Mouse (Mus musculus) regulatory T cell (primary cell): ENCODE results near the gene Pik3cd.

Experiments
- in situ Hi-C: fragments of 300-600 bp; cut with MboI, MseI; formaldehyde crosslinking; loops from one replicate; pipeline ENCODE4 v1.15.1; 2025; ENCODE audit warnings: high pct_unique_total_duplicates

The Pik3cd gene

GRCm38 (mm10) chr4:149724916-149725470, 22.6 kb upstream of the Pik3cd start:
- in situ Hi-C loops = no loop called here

GRCm38 (mm10) chr4:149723855-149724731, 21.7 kb upstream of the Pik3cd start:
- in situ Hi-C loops = no loop called here

GRCm38 (mm10) chr4:149723021-149723390, 20.6 kb upstream of the Pik3cd start:
- in situ Hi-C loops = no loop called here

- in situ Hi-C loops = no loop called here
Observed at GRCm38 (mm10) chr4:149722104-149723020, 20.0 kb upstream of the Pik3cd start.

- in situ Hi-C loops = no loop called here
Observed at GRCm38 (mm10) chr4:149721163-149721562, 18.8 kb upstream of the Pik3cd start.

GRCm38 (mm10) chr4:149719686-149720085, 17.3 kb upstream of the Pik3cd start:
- in situ Hi-C loops = no loop called here

GRCm38 (mm10) chr4:149714542-149714941, 12.2 kb upstream of the Pik3cd start:
- in situ Hi-C loops = no loop called here

- in situ Hi-C loops = no loop called here
Observed at GRCm38 (mm10) chr4:149711955-149712354, 9.6 kb upstream of the Pik3cd start.

GRCm38 (mm10) chr4:149711485-149711884, 9.1 kb upstream of the Pik3cd start:
- in situ Hi-C loops = no loop called here

- in situ Hi-C loops = no loop called here
Observed at GRCm38 (mm10) chr4:149710510-149710909, 8.1 kb upstream of the Pik3cd start.

- in situ Hi-C loops = no loop called here
Observed at GRCm38 (mm10) chr4:149705941-149706340, 3.6 kb upstream of the Pik3cd start.

GRCm38 (mm10) chr4:149705298-149705697, 2.9 kb upstream of the Pik3cd start:
- in situ Hi-C loops = no loop called here

GRCm38 (mm10) chr4:149701426-149702209, 753 bp downstream of the Pik3cd start:
- in situ Hi-C loops = no loop called here

GRCm38 (mm10) chr4:149699953-149700352, 2.4 kb downstream of the Pik3cd start:
- in situ Hi-C loops = loop anchor here (5.0 to 10.0 kb wide), 2 partner anchors 48 to 1215 kb away; partner anchors contain the start of genes Park7 and Tnfrsf9

- in situ Hi-C loops = loop anchor here (5.0 to 10.0 kb wide), 2 partner anchors 46 to 1216 kb away; partner anchors contain the start of genes Park7 and Tnfrsf9
Observed at GRCm38 (mm10) chr4:149698197-149698821, 4.1 kb downstream of the Pik3cd start.

GRCm38 (mm10) chr4:149697506-149698196, 4.7 kb downstream of the Pik3cd start:
- in situ Hi-C loops = loop anchor here (5.0 to 10.0 kb wide), 2 partner anchors 45 to 1217 kb away; partner anchors contain the start of genes Park7 and Tnfrsf9

- in situ Hi-C loops = loop anchor here (5.0 to 10.0 kb wide), 2 partner anchors 44 to 1218 kb away; partner anchors contain the start of genes Park7 and Tnfrsf9
Observed at GRCm38 (mm10) chr4:149696189-149696971, 6.0 kb downstream of the Pik3cd start.

GRCm38 (mm10) chr4:149691368-149691767, 11.0 kb downstream of the Pik3cd start:
- in situ Hi-C loops = loop anchor here (10.0 kb wide), 1 partner anchor 1223 kb away; the partner anchor contains the start of genes Park7 and Tnfrsf9

GRCm38 (mm10) chr4:149690828-149691280, 11.5 kb downstream of the Pik3cd start:
- in situ Hi-C loops = loop anchor here (10.0 kb wide), 1 partner anchor 1224 kb away; the partner anchor contains the start of genes Park7 and Tnfrsf9
